Mouse (Mus musculus) hindbrain, postnatal 0 days (tissue): ENCODE results near the gene Rasal2. TPM values are rescaled to one million over a fixed set of nuclear protein-coding genes. Genes with fewer than 3 reads are reported as not detected.

ENCODE experiments used
- ATAC-seq: fragments of 200-750 bp; cut with Nextera tagmentation; 2 replicates; pipeline ENCODE4 v1.8.0; 2017; ENCODE audit warnings: mild to moderate bottlenecking, moderate TSS enrichment, moderate library complexity
- DNase-seq: peaks from one replicate; pipeline ENCODE4 v3.0.0-alpha.2; 2015; ENCODE audit warnings: low spot score
- H3K27ac ChIP-seq: fragments of 300-500 bp; sonication (generic); 2 replicates; pipeline ENCODE4 v1.5.1; 2014; ENCODE audit warnings: mild to moderate bottlenecking
- H3K27me3 ChIP-seq: fragments of 300-500 bp; sonication (generic); 2 replicates; pipeline ENCODE4 v1.6.1; 2014; ENCODE audit warnings: low read length, mixed read lengths; ENCODE audit not compliant: insufficient read depth
- H3K36me3 ChIP-seq: fragments of 300-500 bp; sonication (generic); 2 replicates; pipeline ENCODE4 v1.6.1; 2014; ENCODE audit warnings: low read length, mixed read lengths; ENCODE audit not compliant: insufficient read depth
- H3K4me1 ChIP-seq: fragments of 300-500 bp; sonication (generic); 2 replicates; pipeline ENCODE4 v1.6.1; 2014; ENCODE audit warnings: antibody characterized with exemption, low read length, mixed read lengths; ENCODE audit not compliant: insufficient read depth
- H3K4me2 ChIP-seq: fragments of 300-500 bp; sonication (generic); 2 replicates; pipeline ENCODE4 v1.6.1; 2014; ENCODE audit warnings: low read depth, mild to moderate bottlenecking, low read length, moderate library complexity, mixed read lengths
- H3K4me3 ChIP-seq: fragments of 300-500 bp; sonication (generic); 2 replicates; pipeline ENCODE4 v1.5.1; 2014; ENCODE audit warnings: low read length
- H3K9ac ChIP-seq: fragments of 300-500 bp; sonication (generic); replicated peaks from 2 replicates; pipeline ENCODE4 v1.6.1; 2014; ENCODE audit warnings: mild to moderate bottlenecking, low read length, moderate library complexity, mixed read lengths
- H3K9me3 ChIP-seq: fragments of 300-500 bp; sonication (generic); 2 replicates; pipeline ENCODE4 v1.6.1; 2016; ENCODE audit warnings: low read length, mixed read lengths
- CTCF ChIP-seq: IDR thresholded peaks from 2 replicates; pipeline ENCODE4 v1.5.1; 2016; ENCODE audit warnings: antibody characterized with exemption, control low read depth, low read depth
- WGBS: fragments of 180-500 bp; shearing (Covaris S2); extraction: QIAGEN DNeasy Blood & Tissue Kit; methylation state at CpG from one replicate; pipeline ENCODE4 v1.1.7; 2014; 5-methylcytosine and 5-hydroxymethylcytosine counted together
- polyA plus RNA-seq: library from polyadenylated mRNA; unstranded; fragments of >200 nt; fragmentation: Nextera tagmentation; extraction: Ambion mirVana; gene quantifications from 2 replicates; pipeline ENCODE4 v1.2.1, GENCODE M21; 2015
- total RNA-seq: library from RNA; depleted of rRNA; stranded (reverse); fragments of >200 nt; gene quantifications from 2 replicates; pipeline ENCODE4 v1.2.3, GENCODE M21; 2014

Gene Rasal2
- total and polyA plus RNA-seq, 2 experiments from 2014 or later = 31.3 to 37.0 TPM

- ATAC-seq = peak; percentile 86
- no peak for TF ChIP-seq CTCF
- H3K27ac ChIP-seq = peak overlapping the region; percentile 38
- DNase-seq = peak; percentile 64
- H3K4me2 ChIP-seq = peak overlapping the region; percentile 43
- H3K36me3 ChIP-seq = no peaks in the 10 kb centered on the region
- H3K27me3 ChIP-seq = no peaks in the 10 kb centered on the region
- WGBS = 8% methylated on average over 14 of the region's 14 CpGs
- no peak overlapping the region for H3K9ac ChIP-seq
- 0 out of 2 replicates have a peak, but pooled peaks cover 9% of the 10 kb centered on the region for H3K4me1 ChIP-seq
- H3K4me3 ChIP-seq = no peak overlapping the region
- H3K9me3 ChIP-seq = no peaks in the 10 kb centered on the region
Measured at GRCm38 (mm10) chr1:157439973-157440641, 27.7 kb upstream of the Rasal2 start.

- Histone ChIP-seq H3K4me3 (no peak overlapping the region), H3K27ac (no peak overlapping the region), H3K36me3 (no peaks in the 10 kb centered on the region), H3K9ac (no peak overlapping the region), H3K27me3 (no peaks in the 10 kb centered on the region), H3K4me2 (no peak overlapping the region), H3K9me3 (no peaks in the 10 kb centered on the region), H3K4me1 (0 out of 2 replicates have a peak, but pooled peaks cover 9% of the 10 kb centered on the region)
- DNase-seq (no peak), ATAC-seq (no peak)
- no peak for TF ChIP-seq CTCF
- WGBS = 70% methylated on average over 4 of the region's 4 CpGs
Measured at GRCm38 (mm10) chr1:157439101-157439500, 26.7 kb upstream of the Rasal2 start.

- TF ChIP-seq CTCF = no peak
- H3K4me3 ChIP-seq = no peak overlapping the region
- DNase-seq = no peak
- H3K36me3 ChIP-seq = no peaks in the 10 kb centered on the region
- 0 out of 2 replicates have a peak, but pooled peaks cover 9% of the 10 kb centered on the region for H3K4me1 ChIP-seq
- 96% methylated on average over 2 of the region's 2 CpGs for WGBS
- no peaks in the 10 kb centered on the region for H3K27me3 ChIP-seq
- H3K9me3 ChIP-seq = no peaks in the 10 kb centered on the region
- no peak overlapping the region for H3K4me2 ChIP-seq
- no peak for ATAC-seq
- no peak overlapping the region for H3K9ac ChIP-seq
- H3K27ac ChIP-seq = no peak overlapping the region
Measured at GRCm38 (mm10) chr1:157438290-157438689, 25.9 kb upstream of the Rasal2 start.

GRCm38 (mm10) chr1:157435926-157436325 lies 23.5 kb upstream of the Rasal2 start:
- H3K4me2 ChIP-seq = no peak overlapping the region
- ATAC-seq = no peak
- H3K27ac ChIP-seq = no peak overlapping the region
- no peak for TF ChIP-seq CTCF
- H3K27me3 ChIP-seq = no peaks in the 10 kb centered on the region
- no peaks in the 10 kb centered on the region for H3K9me3 ChIP-seq
- H3K4me1 ChIP-seq = 0 out of 2 replicates have a peak, but pooled peaks cover 9% of the 10 kb centered on the region
- no peaks in the 10 kb centered on the region for H3K36me3 ChIP-seq
- no peak overlapping the region for H3K4me3 ChIP-seq
- no peak for DNase-seq
- no peak overlapping the region for H3K9ac ChIP-seq
- WGBS = 95% methylated on average over 6 of the region's 6 CpGs

- Histone ChIP-seq H3K9me3 (no peaks in the 10 kb centered on the region), H3K4me2 (no peak overlapping the region), H3K36me3 (no peaks in the 10 kb centered on the region), H3K27me3 (no peaks in the 10 kb centered on the region), H3K4me3 (no peak overlapping the region), H3K4me1 (0 out of 2 replicates have a peak, but pooled peaks cover 3% of the 10 kb centered on the region), H3K27ac (no peak overlapping the region), H3K9ac (no peak overlapping the region)
- ATAC-seq (no peak), DNase-seq (no peak)
- WGBS = 94% methylated on average over 4 of the region's 4 CpGs
- no peak for TF ChIP-seq CTCF
Measured at GRCm38 (mm10) chr1:157434404-157434803, 22.0 kb upstream of the Rasal2 start.

GRCm38 (mm10) chr1:157433316-157433715 lies 20.9 kb upstream of the Rasal2 start:
- WGBS = 31% methylated on average over 3 of the region's 3 CpGs
- Histone ChIP-seq H3K4me3 (no peak overlapping the region), H3K9me3 (no peaks in the 10 kb centered on the region), H3K27ac (no peak overlapping the region), H3K4me1 (no peaks in the 10 kb centered on the region), H3K9ac (no peak overlapping the region), H3K27me3 (no peaks in the 10 kb centered on the region), H3K36me3 (no peaks in the 10 kb centered on the region), H3K4me2 (no peak overlapping the region)
- TF ChIP-seq CTCF = no peak
- DNase-seq = no peak
- no peak for ATAC-seq

- H3K4me2 ChIP-seq = no peak overlapping the region
- DNase-seq = no peak
- H3K4me3 ChIP-seq = no peak overlapping the region
- H3K27ac ChIP-seq = no peak overlapping the region
- WGBS = 92% methylated on average over 3 of the region's 3 CpGs
- H3K36me3 ChIP-seq = no peaks in the 10 kb centered on the region
- ATAC-seq = no peak
- no peaks in the 10 kb centered on the region for H3K9me3 ChIP-seq
- no peak overlapping the region for H3K9ac ChIP-seq
- no peaks in the 10 kb centered on the region for H3K27me3 ChIP-seq
- no peak for TF ChIP-seq CTCF
- no peaks in the 10 kb centered on the region for H3K4me1 ChIP-seq
Measured at GRCm38 (mm10) chr1:157428366-157428765, 16.0 kb upstream of the Rasal2 start.
